Mouse (Mus musculus) kidney, postnatal 0 days (tissue): ENCODE data around the gene Dnah6. TPM values are rescaled to one million over a fixed set of nuclear protein-coding genes. Genes with fewer than 3 reads are reported as not detected.

Experiments
- ATAC-seq: fragments of 200-750 bp; cut with Nextera tagmentation; replicated peaks from 2 replicates; pipeline ENCODE4 v1.8.0; 2017; ENCODE audit warnings: low read depth, moderate number of reproducible peaks, moderate TSS enrichment, moderate library complexity; ENCODE audit not compliant: low FRiP score
- DNase-seq: peaks from one replicate; pipeline ENCODE4 v3.0.0-alpha.2; 2016; ENCODE audit warnings: low spot score
- H3K27ac ChIP-seq: fragments of 300-500 bp; sonication (generic); 2 replicates; pipeline ENCODE4 v1.5.1; 2014; ENCODE audit warnings: mild to moderate bottlenecking
- H3K27me3 ChIP-seq: fragments of 300-500 bp; sonication (generic); 2 replicates; pipeline ENCODE4 v1.6.1; 2014; ENCODE audit warnings: low read length, mixed read lengths; ENCODE audit not compliant: insufficient read depth
- H3K36me3 ChIP-seq: fragments of 300-500 bp; sonication (generic); 2 replicates; pipeline ENCODE4 v1.6.1; 2014; ENCODE audit warnings: low read length, mixed read lengths; ENCODE audit not compliant: insufficient read depth
- H3K4me1 ChIP-seq: fragments of 300-500 bp; sonication (generic); replicated peaks from 2 replicates; pipeline ENCODE4 v1.6.1; 2014; ENCODE audit warnings: antibody characterized with exemption, low read length, mixed read lengths; ENCODE audit not compliant: insufficient read depth
- H3K4me2 ChIP-seq: fragments of 300-500 bp; sonication (generic); 2 replicates; pipeline ENCODE4 v1.6.1; 2014; ENCODE audit warnings: mild to moderate bottlenecking, low read length, moderate library complexity, mixed read lengths
- H3K4me3 ChIP-seq: fragments of 300-500 bp; sonication (generic); replicated peaks from 2 replicates; pipeline ENCODE4 v1.5.1; 2014; ENCODE audit warnings: low read depth, low read length
- H3K9ac ChIP-seq: fragments of 300-500 bp; sonication (generic); 2 replicates; pipeline ENCODE4 v1.6.1; 2014; ENCODE audit warnings: low read depth, low read length
- H3K9me3 ChIP-seq: fragments of 300-500 bp; sonication (generic); replicated peaks from 2 replicates; pipeline ENCODE4 v1.6.1; 2016; ENCODE audit warnings: low read length, inconsistent platforms, mixed read lengths
- CTCF ChIP-seq: IDR thresholded peaks from 2 replicates; pipeline ENCODE4 v1.5.1; 2016; ENCODE audit warnings: antibody characterized with exemption, low read depth, mild to moderate bottlenecking, moderate library complexity
- WGBS: fragments of 180-500 bp; shearing (Covaris S2); extraction: QIAGEN DNeasy Blood & Tissue Kit; methylation state at CpG from one replicate; pipeline ENCODE4 v1.1.7; 2014; 5-methylcytosine and 5-hydroxymethylcytosine counted together
- polyA plus RNA-seq: library from polyadenylated mRNA; unstranded; fragments of >200 nt; fragmentation: Nextera tagmentation; extraction: Ambion mirVana; gene quantifications from 2 replicates; pipeline ENCODE4 v1.2.1, GENCODE M21; 2015

Gene Dnah6
- polyA plus RNA-seq, 1 experiment from 2014 or later = 0.09 TPM

- no peaks in the 10 kb centered on the region for H3K36me3 ChIP-seq
- TF ChIP-seq CTCF = no peak
- no peak overlapping the region for H3K4me3 ChIP-seq
- H3K4me2 ChIP-seq = no peak overlapping the region
- no peaks in the 10 kb centered on the region for H3K9me3 ChIP-seq
- ATAC-seq (no peak), DNase-seq (no peak)
- no peaks in the 10 kb centered on the region for H3K27me3 ChIP-seq
- no peak overlapping the region for H3K9ac ChIP-seq
- no peaks in the 10 kb centered on the region for H3K4me1 ChIP-seq
- WGBS = 79% methylated on average over 6 of the region's 6 CpGs
- H3K27ac ChIP-seq = no peak overlapping the region
Measured at GRCm38 (mm10) chr6:73042278-73042677, 179.2 kb downstream of the Dnah6 start.

GRCm38 (mm10) chr6:73038291-73038690 is 183.2 kb downstream of the Dnah6 start:
- Histone ChIP-seq H3K9ac (no peak overlapping the region), H3K9me3 (no peaks in the 10 kb centered on the region), H3K36me3 (no peaks in the 10 kb centered on the region), H3K4me1 (no peaks in the 10 kb centered on the region), H3K4me2 (no peak overlapping the region), H3K4me3 (no peak overlapping the region), H3K27ac (no peak overlapping the region), H3K27me3 (no peaks in the 10 kb centered on the region)
- DNase-seq (peak; percentile 64), ATAC-seq (no peak)
- no peak for TF ChIP-seq CTCF
- 58% methylated on average over 2 of the region's 2 CpGs for WGBS

GRCm38 (mm10) chr6:73028853-73029252 is 192.6 kb downstream of the Dnah6 start:
- H3K9ac ChIP-seq = no peak overlapping the region
- no peaks in the 10 kb centered on the region for H3K27me3 ChIP-seq
- no peak overlapping the region for H3K4me2 ChIP-seq
- DNase-seq (no peak), ATAC-seq (no peak)
- 99% methylated on average over 3 of the region's 3 CpGs for WGBS
- TF ChIP-seq CTCF = peak; percentile 43
- no peaks in the 10 kb centered on the region for H3K9me3 ChIP-seq
- H3K4me1 ChIP-seq = no peaks in the 10 kb centered on the region
- H3K36me3 ChIP-seq = no peaks in the 10 kb centered on the region
- no peak overlapping the region for H3K27ac ChIP-seq
- no peak overlapping the region for H3K4me3 ChIP-seq

GRCm38 (mm10) chr6:73027881-73028280 is 193.6 kb downstream of the Dnah6 start:
- ATAC-seq (no peak), DNase-seq (no peak)
- no peak for TF ChIP-seq CTCF
- Histone ChIP-seq H3K4me2 (no peak overlapping the region), H3K9ac (no peak overlapping the region), H3K9me3 (no peaks in the 10 kb centered on the region), H3K27ac (no peak overlapping the region), H3K36me3 (no peaks in the 10 kb centered on the region), H3K4me3 (no peak overlapping the region), H3K4me1 (no peaks in the 10 kb centered on the region), H3K27me3 (no peaks in the 10 kb centered on the region)
- 63% methylated on average over 4 of the region's 4 CpGs for WGBS

GRCm38 (mm10) chr6:73026898-73027297 is 194.6 kb downstream of the Dnah6 start:
- DNase-seq (no peak), ATAC-seq (no peak)
- H3K27ac ChIP-seq = no peak overlapping the region
- no peaks in the 10 kb centered on the region for H3K27me3 ChIP-seq
- H3K4me2 ChIP-seq = no peak overlapping the region
- H3K36me3 ChIP-seq = no peaks in the 10 kb centered on the region
- H3K4me3 ChIP-seq = no peak overlapping the region
- no peaks in the 10 kb centered on the region for H3K9me3 ChIP-seq
- H3K9ac ChIP-seq = no peak overlapping the region
- 71% methylated on average over 6 of the region's 6 CpGs for WGBS
- no peaks in the 10 kb centered on the region for H3K4me1 ChIP-seq
- no peak for TF ChIP-seq CTCF

- Histone ChIP-seq H3K9ac (no peak overlapping the region), H3K4me3 (no peak overlapping the region), H3K4me2 (no peak overlapping the region), H3K9me3 (no peaks in the 10 kb centered on the region), H3K27me3 (no peaks in the 10 kb centered on the region), H3K27ac (no peak overlapping the region), H3K36me3 (no peaks in the 10 kb centered on the region), H3K4me1 (no peaks in the 10 kb centered on the region)
- peak; percentile 81 for DNase-seq
- no peak for ATAC-seq
- WGBS = 7% methylated on average over 3 of the region's 3 CpGs
- peak; percentile 70 for TF ChIP-seq CTCF
Measured at GRCm38 (mm10) chr6:73020061-73020460, 201.4 kb downstream of the Dnah6 start.

GRCm38 (mm10) chr6:73018725-73019280 is 202.6 kb downstream of the Dnah6 start:
- H3K9ac ChIP-seq = no peak overlapping the region
- no peaks in the 10 kb centered on the region for H3K36me3 ChIP-seq
- H3K4me1 ChIP-seq = no peaks in the 10 kb centered on the region
- no peaks in the 10 kb centered on the region for H3K27me3 ChIP-seq
- H3K4me3 ChIP-seq = no peak overlapping the region
- no peak for DNase-seq
- H3K4me2 ChIP-seq = no peak overlapping the region
- no peak overlapping the region for H3K27ac ChIP-seq
- no peaks in the 10 kb centered on the region for H3K9me3 ChIP-seq
- ATAC-seq = no peak
- WGBS = 82% methylated on average over 10 of the region's 10 CpGs
- TF ChIP-seq CTCF = no peak
